Mouse (Mus musculus) embryonic facial prominence, embryonic 14.5 days (tissue): ENCODE data around the gene Slc36a2. TPM values are rescaled to one million over a fixed set of nuclear protein-coding genes. Genes with fewer than 3 reads are reported as not detected.

ENCODE experiments used
- ATAC-seq: fragments of 200-750 bp; cut with Nextera tagmentation; 2 replicates; pipeline ENCODE4 v1.8.0; 2017; ENCODE audit warnings: low read depth, moderate number of reproducible peaks, moderate TSS enrichment
- DNase-seq: peaks from one replicate; pipeline ENCODE4 v3.0.0-alpha.2; 2015; ENCODE audit warnings: low spot score
- H3K27ac ChIP-seq: fragments of 300-500 bp; sonication (generic); replicated peaks from 2 replicates; pipeline ENCODE4 v1.5.1; 2014; ENCODE audit warnings: low read depth, mild to moderate bottlenecking, low read length, moderate library complexity
- H3K27me3 ChIP-seq: fragments of 300-500 bp; sonication (generic); replicated peaks from 2 replicates; pipeline ENCODE4 v1.6.1; 2014; ENCODE audit warnings: low read length; ENCODE audit not compliant: control insufficient read depth, insufficient read depth
- H3K36me3 ChIP-seq: fragments of 300-500 bp; sonication (generic); 2 replicates; pipeline ENCODE4 v1.6.1; 2014; ENCODE audit warnings: low read length, mixed read lengths; ENCODE audit not compliant: control insufficient read depth, insufficient read depth
- H3K4me1 ChIP-seq: fragments of 300-500 bp; sonication (generic); 2 replicates; pipeline ENCODE4 v1.6.1; 2014; ENCODE audit warnings: antibody characterized with exemption, low read length; ENCODE audit not compliant: control insufficient read depth, insufficient read depth
- H3K4me2 ChIP-seq: fragments of 300-500 bp; sonication (generic); 2 replicates; pipeline ENCODE4 v1.6.1; 2014; ENCODE audit warnings: low read depth, mild to moderate bottlenecking, low read length, moderate library complexity, mixed read lengths
- H3K4me3 ChIP-seq: fragments of 300-500 bp; sonication (generic); 2 replicates; pipeline ENCODE4 v1.5.1; 2014; ENCODE audit warnings: low read depth, mild to moderate bottlenecking, low read length
- H3K9ac ChIP-seq: fragments of 300-500 bp; sonication (generic); 2 replicates; pipeline ENCODE4 v1.6.1; 2014; ENCODE audit warnings: low read depth, mild to moderate bottlenecking, low read length, moderate library complexity, mixed read lengths
- H3K9me3 ChIP-seq: fragments of 300-500 bp; sonication (generic); 2 replicates; pipeline ENCODE4 v1.6.1; 2016; ENCODE audit warnings: low read length; ENCODE audit not compliant: control insufficient read depth
- WGBS: fragments of 180-500 bp; shearing (Covaris S2); extraction: QIAGEN DNeasy Blood & Tissue Kit; methylation state at CpG from one replicate; pipeline ENCODE4 v1.1.7; 2014; 5-methylcytosine and 5-hydroxymethylcytosine counted together
- polyA plus RNA-seq: library from polyadenylated mRNA; unstranded; fragments of >200 nt; fragmentation: Nextera tagmentation; extraction: Ambion mirVana; gene quantifications from 2 replicates; pipeline ENCODE4 v1.2.1, GENCODE M21; 2014

Gene Slc36a2
- polyA plus RNA-seq: 3.3 and 6.3 TPM in 2 replicates

DNA sequence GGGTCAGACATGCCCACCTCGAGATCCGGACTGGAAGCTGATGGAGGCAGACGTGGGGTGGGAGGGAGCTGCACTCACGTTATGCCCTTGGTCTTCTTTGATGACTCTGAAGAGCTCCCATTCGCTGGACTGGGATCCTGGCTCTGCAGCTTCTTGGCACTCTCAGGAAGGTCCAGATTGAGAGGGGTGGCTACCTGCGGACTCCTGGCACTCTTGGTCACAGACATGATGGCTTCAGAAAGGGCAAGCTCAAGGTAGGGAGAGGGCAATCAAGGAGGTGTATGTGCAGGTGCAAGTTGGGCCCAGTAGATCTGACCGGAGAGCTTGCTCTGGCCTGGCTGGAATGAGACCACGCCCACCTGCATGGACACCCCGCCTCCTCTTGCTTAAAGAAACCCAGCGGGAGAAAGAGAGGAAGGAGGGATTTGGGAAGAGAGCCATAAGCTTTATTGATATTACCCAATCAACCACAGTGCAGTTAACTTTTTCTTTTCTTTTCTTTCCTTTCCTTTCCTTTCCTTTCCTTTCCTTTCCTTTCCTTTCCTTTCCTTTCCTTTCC lies at the start of gene Slc36a2:
Gene Slc36a2, minus strand, starts transcription at position 345 of the 559 bp plus-strand sequence.
- Histone ChIP-seq H3K9me3 (no peaks in the 10 kb centered on the region), H3K27me3 (no peaks in the 10 kb centered on the region), H3K4me3 (no peak within 1 kb of the TSS), H3K9ac (no peak within 1 kb of the TSS), H3K4me2 (no peak within 1 kb of the TSS), H3K4me1 (0 out of 2 replicates have a peak, but pooled peaks cover 4% of the 10 kb centered on the region), H3K27ac (no peak within 1 kb of the TSS), H3K36me3 (no peaks in the 10 kb centered on the region)
- DNase-seq (no peak), ATAC-seq (no peak)
- 21% methylated on average over 10 of the region's 10 CpGs for WGBS

DNA sequence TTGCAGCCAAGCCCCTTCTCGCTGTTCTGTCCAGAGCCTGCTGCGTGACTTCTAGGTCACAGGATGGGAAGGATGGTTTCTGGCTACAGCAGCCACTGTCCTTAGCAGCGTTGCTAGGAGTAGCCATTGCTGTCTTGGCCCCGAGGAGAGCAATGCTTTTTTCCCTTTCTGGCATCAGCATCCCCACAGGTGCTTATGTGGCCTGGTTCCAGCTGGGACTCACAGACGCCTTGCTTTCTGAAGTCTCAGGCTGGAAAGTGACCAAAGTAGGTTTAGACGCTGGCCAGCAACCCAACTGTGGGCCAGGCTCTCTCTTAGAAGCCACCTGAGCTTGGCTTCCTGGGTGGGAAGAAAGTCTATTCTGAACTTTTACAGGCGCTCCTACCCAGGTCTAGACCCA lies 49.4 kb upstream of the Slc36a2 start:
- ATAC-seq (no peak), DNase-seq (no peak)
- no peak overlapping the region for H3K4me3 ChIP-seq
- H3K4me1 ChIP-seq: no peaks in the 10 kb centered on the region
- H3K9ac ChIP-seq: no peak overlapping the region
- H3K4me2 ChIP-seq: no peak overlapping the region
- H3K27ac ChIP-seq: no peak overlapping the region
- 82% methylated on average over 7 of the region's 7 CpGs for WGBS
- no peaks in the 10 kb centered on the region for H3K9me3 ChIP-seq
- peaks cover 16% of the 10 kb centered on the region; the same call in 1 of the 2 replicates for H3K36me3 ChIP-seq
- no peaks in the 10 kb centered on the region for H3K27me3 ChIP-seq

DNA sequence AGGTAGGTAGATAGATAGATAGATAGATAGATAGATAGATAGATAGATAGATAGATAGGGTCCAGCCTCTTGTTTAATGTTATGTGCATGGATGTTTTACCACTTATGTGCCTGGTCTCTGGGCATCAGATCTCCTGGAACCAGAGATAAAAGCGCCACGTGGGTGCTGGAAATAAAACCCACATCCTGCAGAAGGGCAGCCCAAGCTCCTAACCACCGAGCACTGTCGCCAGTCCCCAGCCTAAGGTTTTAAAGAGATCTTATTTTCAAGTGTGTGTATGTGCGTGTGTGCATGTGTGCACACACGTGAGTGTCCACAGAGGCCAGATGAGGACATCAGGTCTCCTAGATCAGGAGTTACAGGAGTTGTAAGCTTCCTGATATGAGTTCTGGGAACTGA lies 46.2 kb upstream of the Slc36a2 start:
- no peaks in the 10 kb centered on the region for H3K9me3 ChIP-seq
- H3K4me3 ChIP-seq: no peak overlapping the region
- H3K4me2 ChIP-seq: no peak overlapping the region
- H3K27me3 ChIP-seq: no peaks in the 10 kb centered on the region
- DNase-seq (no peak), ATAC-seq (no peak)
- WGBS: 91% methylated on average over 6 of the region's 6 CpGs
- H3K36me3 ChIP-seq: peaks cover 23% of the 10 kb centered on the region; the same call in 1 of the 2 replicates
- no peak overlapping the region for H3K27ac ChIP-seq
- no peak overlapping the region for H3K9ac ChIP-seq
- no peaks in the 10 kb centered on the region for H3K4me1 ChIP-seq

DNA sequence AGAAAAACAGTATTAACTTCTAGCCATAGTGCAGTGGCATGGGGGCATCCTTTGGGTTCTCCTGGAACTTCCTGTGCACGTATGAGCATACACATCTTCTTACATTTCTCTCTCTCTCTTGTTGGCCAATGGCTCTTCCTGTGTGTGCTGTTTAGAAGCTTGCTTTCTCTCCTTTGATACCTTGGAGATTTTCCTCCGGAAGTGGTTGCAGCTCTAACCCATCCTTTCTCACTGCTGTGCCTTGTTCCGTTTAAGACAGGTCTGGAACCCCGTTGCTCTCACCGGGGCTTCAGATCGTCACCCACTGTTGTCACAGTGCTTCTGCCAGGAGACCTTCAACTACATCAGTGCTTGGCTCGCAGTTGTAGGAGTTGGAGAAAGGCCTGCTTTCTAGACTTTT lies 36.4 kb upstream of the Slc36a2 start:
- 87% methylated on average over 7 of the region's 7 CpGs for WGBS
- peaks cover 34% of the 10 kb centered on the region; the same call in 1 of the 2 replicates for H3K36me3 ChIP-seq
- no peak for ATAC-seq

DNA sequence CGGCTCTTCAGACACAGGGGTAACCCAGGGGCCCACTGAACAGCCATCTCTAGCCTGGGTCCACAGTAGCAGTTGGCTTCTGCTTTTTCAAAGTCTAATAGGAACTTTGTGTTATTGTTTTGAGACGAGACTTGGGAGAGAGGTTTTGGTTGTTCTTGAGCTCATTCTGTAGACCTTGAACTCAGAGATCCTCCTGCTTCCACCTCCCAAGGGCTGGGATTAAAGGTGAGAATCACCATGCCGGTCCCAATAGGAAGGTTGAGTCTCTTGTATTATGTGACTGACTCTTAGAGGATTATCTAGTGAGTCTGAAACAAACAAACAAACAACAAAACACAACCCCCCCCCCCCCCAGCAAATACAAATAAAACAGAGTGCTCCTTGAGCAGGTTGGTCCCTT lies 33.6 kb upstream of the Slc36a2 start:
- no peak overlapping the region for H3K27ac ChIP-seq
- H3K4me2 ChIP-seq: no peak overlapping the region
- no peak overlapping the region for H3K4me3 ChIP-seq
- ATAC-seq (no peak), DNase-seq (no peak)
- H3K9me3 ChIP-seq: no peaks in the 10 kb centered on the region
- no peaks in the 10 kb centered on the region for H3K27me3 ChIP-seq
- WGBS: 83% methylated on average over 3 of the region's 3 CpGs
- H3K36me3 ChIP-seq: peaks cover 27% of the 10 kb centered on the region; the same call in 1 of the 2 replicates
- H3K9ac ChIP-seq: no peak overlapping the region
- H3K4me1 ChIP-seq: no peaks in the 10 kb centered on the region

More for the DNA sequence above, 36.4 kb upstream of the Slc36a2 start:
- Histone ChIP-seq H3K4me1 (no peaks in the 10 kb centered on the region), H3K4me2 (no peak overlapping the region), H3K9ac (no peak overlapping the region), H3K27ac (no peak overlapping the region), H3K27me3 (no peaks in the 10 kb centered on the region), H3K9me3 (no peaks in the 10 kb centered on the region), H3K4me3 (no peak overlapping the region)
- no peak for DNase-seq

DNA sequence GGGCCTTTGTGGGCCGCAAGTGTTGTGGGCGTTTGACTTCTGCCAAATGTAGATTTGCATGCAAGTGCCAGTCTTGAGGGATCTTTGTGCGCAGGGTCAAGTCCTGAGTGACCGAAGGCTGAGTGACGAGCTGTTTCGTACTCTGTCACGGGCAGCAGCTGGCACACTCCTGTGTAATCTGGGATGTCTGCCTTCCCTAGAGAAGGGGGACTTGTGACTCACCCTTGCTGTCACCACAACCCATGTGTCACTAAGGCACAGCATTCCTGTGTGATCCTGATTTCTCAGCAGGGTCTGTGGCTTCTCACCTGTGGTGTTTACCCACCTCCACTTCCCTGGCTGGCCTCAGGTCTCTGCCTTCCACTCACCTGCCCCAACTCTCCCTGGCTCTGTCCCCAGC lies 33.0 kb upstream of the Slc36a2 start:
- H3K4me2 ChIP-seq: no peak overlapping the region
- no peak for ATAC-seq
- WGBS: 97% methylated on average over 7 of the region's 7 CpGs
- no peak overlapping the region for H3K4me3 ChIP-seq
- H3K27ac ChIP-seq: no peak overlapping the region
- no peak overlapping the region for H3K9ac ChIP-seq
- H3K36me3 ChIP-seq: peaks cover 24% of the 10 kb centered on the region; the same call in 1 of the 2 replicates
- H3K4me1 ChIP-seq: no peaks in the 10 kb centered on the region
- no peaks in the 10 kb centered on the region for H3K9me3 ChIP-seq
- no peak for DNase-seq
- H3K27me3 ChIP-seq: no peaks in the 10 kb centered on the region

DNA sequence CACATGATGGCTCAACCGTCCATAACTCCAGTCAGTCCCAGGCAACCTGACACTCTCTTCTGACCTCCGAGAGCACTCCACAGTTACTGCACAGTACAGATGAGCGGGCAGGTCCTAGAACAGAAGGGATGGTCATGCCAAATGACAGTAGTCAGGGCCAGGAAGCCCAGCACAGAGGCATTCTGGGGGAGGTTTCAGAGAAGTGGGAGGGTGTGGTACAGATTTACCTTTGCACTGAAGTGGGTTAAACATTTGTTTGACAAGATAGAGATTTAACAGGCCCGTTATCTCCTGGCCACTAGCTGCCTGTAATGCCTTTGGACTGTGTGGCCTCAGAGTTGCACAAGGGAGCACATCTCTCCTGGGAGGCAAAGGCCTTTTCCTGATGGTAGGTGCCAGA lies 32.5 kb upstream of the Slc36a2 start:
- Histone ChIP-seq H3K4me3 (no peak overlapping the region), H3K4me2 (no peak overlapping the region), H3K4me1 (no peaks in the 10 kb centered on the region), H3K36me3 (peaks cover 21% of the 10 kb centered on the region; the same call in 1 of the 2 replicates), H3K27ac (no peak overlapping the region), H3K27me3 (no peaks in the 10 kb centered on the region), H3K9me3 (no peaks in the 10 kb centered on the region), H3K9ac (no peak overlapping the region)
- 84% methylated on average over 4 of the region's 4 CpGs for WGBS
- ATAC-seq (no peak), DNase-seq (no peak)

DNA sequence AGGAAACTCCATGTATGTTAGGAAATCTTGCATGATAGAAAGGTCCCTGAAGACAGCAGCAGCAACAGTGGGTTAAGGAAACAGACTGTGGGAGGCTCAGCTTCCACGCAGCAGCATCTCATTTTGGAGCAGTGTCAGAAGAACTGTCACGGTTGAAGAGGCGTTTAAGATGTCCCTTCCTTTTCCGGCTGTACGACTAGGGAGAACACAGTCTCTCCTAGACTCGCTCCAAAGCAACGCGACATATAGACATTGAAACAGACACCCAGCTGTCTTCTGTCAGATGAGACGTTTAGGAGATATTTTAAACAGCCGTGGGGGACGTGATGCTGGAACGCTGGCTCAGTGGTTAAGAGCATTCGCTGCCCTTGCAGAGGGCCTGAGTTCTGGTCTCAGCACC lies 32.0 kb upstream of the Slc36a2 start:
- WGBS: 77% methylated on average over 13 of the region's 13 CpGs
- H3K36me3 ChIP-seq: peaks cover 20% of the 10 kb centered on the region; the same call in 1 of the 2 replicates

DNA sequence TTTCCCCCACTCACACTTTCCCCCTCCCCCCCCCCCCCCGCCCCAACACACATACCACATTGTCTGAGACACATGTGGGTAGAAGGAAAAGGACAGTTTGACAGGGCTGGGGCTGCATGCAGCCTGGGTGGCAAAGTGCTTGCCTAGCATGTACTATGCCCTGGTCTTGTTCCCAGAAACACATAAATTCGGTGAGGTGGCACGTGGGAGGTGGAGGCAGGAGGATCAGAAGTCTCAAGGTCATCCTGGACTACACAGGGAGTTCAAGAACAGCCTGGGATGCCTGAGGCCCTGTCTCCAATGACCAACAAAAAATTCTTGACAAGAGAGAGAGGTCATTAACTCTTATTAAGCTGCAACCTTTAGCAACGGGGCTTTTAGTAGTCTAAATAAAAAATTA lies 31.2 kb upstream of the Slc36a2 start:
- WGBS: 53% methylated on average over 3 of the region's 4 CpGs
- Histone ChIP-seq H3K27me3 (no peaks in the 10 kb centered on the region), H3K4me2 (no peak overlapping the region), H3K4me1 (no peaks in the 10 kb centered on the region), H3K4me3 (no peak overlapping the region), H3K27ac (no peak overlapping the region), H3K9me3 (no peaks in the 10 kb centered on the region), H3K9ac (no peak overlapping the region), H3K36me3 (peaks cover 16% of the 10 kb centered on the region; the same call in 1 of the 2 replicates)
- no peak for DNase-seq
- ATAC-seq: no peak

More for the DNA sequence above, 32.0 kb upstream of the Slc36a2 start:
- H3K4me2 ChIP-seq: no peak overlapping the region
- H3K4me3 ChIP-seq: no peak overlapping the region
- no peaks in the 10 kb centered on the region for H3K9me3 ChIP-seq
- H3K9ac ChIP-seq: no peak overlapping the region
- DNase-seq: peak; percentile 12
- H3K4me1 ChIP-seq: no peaks in the 10 kb centered on the region
- H3K27me3 ChIP-seq: no peaks in the 10 kb centered on the region
- no peak for ATAC-seq
- no peak overlapping the region for H3K27ac ChIP-seq
